Mouse (Mus musculus) kidney, postnatal 36 days (tissue): ENCODE measurements around the gene Cmtm5.
"Not testable (repeated sequence)": the region's sequence is repeated elsewhere in the genome, so short reads cannot be mapped to it uniquely, and the experiment has no call there.

ENCODE experiments used
- DNase-seq, 2 experiments: peaks; one replicate each; pipeline ENCODE4 v3.0.0; 2021 to 2022; ENCODE audit warnings: mixed read lengths in 2 of 2

Cmtm5 gene

GRCm38 (mm10) chr14:54960769-54961168 is 24.7 kb downstream of the Cmtm5 start:
- DNase-seq: no peak

GRCm38 (mm10) chr14:54961487-54961886 is 25.4 kb downstream of the Cmtm5 start:
- no peak for DNase-seq

GRCm38 (mm10) chr14:54962714-54963113 is 26.7 kb downstream of the Cmtm5 start:
- DNase-seq: no peak

DNA sequence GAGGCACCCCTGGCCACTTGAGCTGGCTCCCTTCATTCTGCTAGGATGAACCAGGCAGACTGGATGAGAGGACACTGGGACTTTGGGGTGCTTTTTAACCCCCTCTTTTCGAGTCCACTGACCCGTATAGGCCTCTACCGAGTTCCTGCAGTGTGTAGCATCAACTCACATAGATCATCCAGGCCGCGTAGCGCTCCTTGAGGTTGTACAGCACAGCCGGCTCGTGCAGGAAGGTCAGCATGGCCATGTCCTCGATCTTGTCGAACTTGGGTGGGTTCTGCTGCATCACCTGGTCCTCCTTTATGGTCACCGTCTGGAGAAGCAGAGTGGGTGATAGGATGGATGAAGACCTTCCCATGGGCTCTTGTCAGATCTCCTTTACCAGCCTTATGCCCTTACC is 27.7 kb downstream of the Cmtm5 start:
- DNase-seq: no peak

- DNase-seq: no peak
Observed at GRCm38 (mm10) chr14:54965044-54965443, 29.0 kb downstream of the Cmtm5 start.

DNA sequence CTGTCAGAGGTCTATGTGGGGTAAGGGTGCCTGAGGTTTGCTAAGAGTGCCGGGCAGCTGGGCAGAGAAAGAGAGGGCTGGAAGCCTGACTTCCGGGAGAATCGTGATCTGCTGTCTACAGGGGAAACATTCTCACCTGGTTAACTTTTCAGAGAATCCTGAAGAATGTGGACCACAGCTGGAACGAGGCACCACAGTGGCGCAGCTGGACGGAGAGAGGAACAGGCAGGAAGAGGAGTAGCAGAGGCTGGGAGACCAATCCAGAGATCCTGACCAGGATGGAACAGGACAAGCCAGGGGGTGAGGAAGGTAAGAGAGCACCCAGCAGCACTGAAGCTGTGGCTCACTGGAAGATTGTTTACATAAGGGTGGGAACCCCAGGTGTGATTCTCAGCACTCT is 29.6 kb downstream of the Cmtm5 start:
- DNase-seq: no peak

- DNase-seq: no peak
Observed at GRCm38 (mm10) chr14:54966320-54966977, 30.4 kb downstream of the Cmtm5 start, which contains the start of gene Myh6. TSS of gene Myh6 (minus strand) at chr14:54966927.

GRCm38 (mm10) chr14:54967874-54968273 is 31.8 kb downstream of the Cmtm5 start:
- no peak for DNase-seq

DNA sequence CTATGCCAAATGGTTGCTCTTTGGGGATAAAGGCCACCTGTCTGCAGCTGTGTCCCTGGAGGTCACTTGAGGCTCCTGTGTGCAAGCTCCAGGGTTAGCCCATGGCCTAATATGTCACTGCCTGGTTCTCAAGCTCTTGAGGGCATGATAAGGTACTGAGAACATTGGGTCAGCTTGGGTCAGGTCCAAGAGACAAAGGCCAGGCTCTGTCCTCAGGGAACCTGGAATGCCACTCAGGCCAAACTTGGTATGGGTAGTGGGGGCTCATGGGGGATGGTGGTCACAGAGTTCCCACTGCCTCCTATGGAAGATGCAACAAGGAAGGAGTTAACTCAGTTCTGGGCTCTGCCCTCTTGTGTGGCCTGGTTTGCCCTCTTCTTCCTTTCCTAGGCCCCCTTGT is 32.3 kb downstream of the Cmtm5 start:
- no peak for DNase-seq

DNA sequence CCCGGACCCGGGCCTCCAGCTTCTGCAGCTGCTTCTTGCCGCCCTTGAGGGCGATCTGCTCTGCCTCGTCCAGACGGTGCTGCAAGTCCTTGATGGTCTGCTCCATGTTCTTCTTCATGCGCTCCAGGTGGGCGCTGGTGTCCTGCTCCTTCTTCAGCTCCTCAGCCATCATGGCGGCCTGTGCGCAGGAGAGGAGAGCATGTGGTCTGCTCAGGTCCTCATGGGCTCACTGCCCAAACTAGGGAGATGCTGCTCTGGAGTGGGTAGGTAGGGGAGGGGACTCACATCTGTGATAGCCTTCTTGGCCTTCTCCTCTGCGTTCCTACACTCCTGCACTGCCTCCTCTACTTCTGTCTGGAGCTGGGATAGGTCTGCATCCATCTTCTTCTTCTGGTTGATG is 36.7 kb downstream of the Cmtm5 start:
- DNase-seq: not testable (repeated sequence)

- no peak for DNase-seq
Observed at GRCm38 (mm10) chr14:54974068-54974791, 38.2 kb downstream of the Cmtm5 start.

DNA sequence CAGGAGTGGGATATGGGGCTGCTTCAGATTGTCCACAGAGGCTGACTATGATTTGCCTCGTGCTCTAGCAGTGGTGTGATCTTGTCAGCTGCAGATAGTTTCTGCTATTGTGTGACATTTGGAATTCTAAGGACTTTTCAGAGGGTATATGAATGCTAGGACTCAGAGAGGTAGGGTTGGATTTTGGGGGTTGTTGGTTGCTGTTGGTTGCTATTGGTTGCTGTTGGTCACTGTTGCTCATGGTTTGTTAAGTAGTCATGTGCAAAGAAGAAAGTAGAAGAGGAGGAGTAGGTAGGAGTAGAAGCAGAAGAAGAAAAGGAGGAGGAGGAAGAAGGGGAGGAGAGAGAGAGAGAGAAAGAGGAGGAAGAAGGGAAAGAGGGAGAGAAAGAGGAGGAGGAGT is 40.6 kb downstream of the Cmtm5 start, which contains the start of gene Gm17428:
Gm17428 (plus strand) TSS at position 301 of the 400 bp plus-strand sequence.
- DNase-seq: no peak

- no peak for DNase-seq
Observed at GRCm38 (mm10) chr14:54978664-54979063, 42.6 kb downstream of the Cmtm5 start.

DNA sequence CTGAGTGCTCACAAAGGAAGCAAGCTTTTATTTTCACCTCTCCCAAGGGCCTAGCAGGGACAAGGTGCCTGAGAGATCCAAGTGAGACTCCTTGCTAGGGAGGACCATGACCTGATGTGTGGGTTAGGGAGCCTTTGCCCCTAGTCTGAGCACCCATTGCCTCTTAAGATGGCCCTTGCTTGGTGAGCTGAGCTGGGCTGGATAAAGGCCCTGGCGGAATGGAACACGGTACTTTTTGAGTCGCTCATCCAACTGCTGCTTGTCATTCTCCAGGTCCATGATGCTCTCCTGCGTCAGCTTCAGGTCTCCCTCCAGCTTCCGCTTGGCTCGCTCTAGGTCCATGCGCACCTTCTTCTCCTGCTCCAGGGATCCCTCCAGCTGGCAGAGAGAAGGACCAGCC is 45.9 kb downstream of the Cmtm5 start:
- no peak for DNase-seq

DNA sequence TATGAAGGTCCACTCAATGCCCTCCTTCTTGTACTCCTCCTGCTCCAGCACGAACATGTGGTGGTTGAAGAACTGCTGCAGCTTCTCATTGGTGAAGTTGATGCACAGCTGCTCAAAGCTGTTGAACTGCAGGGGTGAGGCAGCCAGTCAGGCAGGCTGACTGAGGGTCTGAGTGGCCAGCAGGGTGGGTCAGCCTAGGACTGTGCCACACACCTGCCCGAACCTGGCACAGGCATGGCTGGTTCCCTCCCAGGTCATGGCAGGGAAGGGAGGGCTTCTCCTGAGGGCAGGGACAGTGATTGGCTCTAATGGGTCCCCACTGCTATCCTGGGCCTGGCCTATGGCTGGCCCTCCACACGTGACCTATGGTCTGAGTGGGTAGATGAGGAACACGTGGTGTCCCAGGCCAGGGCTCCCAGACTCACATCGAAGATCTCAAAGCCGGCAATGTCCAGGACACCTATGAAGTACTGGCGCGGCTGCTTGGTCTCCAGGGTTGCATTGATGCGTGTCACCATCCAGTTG is 52.4 kb downstream of the Cmtm5 start:
- DNase-seq: not testable (repeated sequence)
